Mouse (Mus musculus): Measurements from ENCODE around the gene Ppp1r12b.

- TF ChIP-seq CTCF (IDR thresholded peaks at IDR 0.05; ENCODE audit: extremely low read depth, insufficient read depth, insufficient read length, insufficient replicate concordance), result no peak
- TF ChIP-seq POLR2A (IDR thresholded peaks at IDR 0.05; ENCODE audit: low read depth, low read length), result no peak
Measured at GRCm38 (mm10) chr1:134772821-134773220, 182.9 kb downstream of the Ppp1r12b start.

Measured in spleen, adult 2 months (tissue).